ENCODE assay signal across 8 mouse cellular contexts in genomic region chr4:130389496-130389895, GRCm38 (mm10). TPM values are rescaled to one million over a fixed set of nuclear protein-coding genes. Genes with fewer than 3 reads are reported as not detected.
A peak's percentile ranks its signal among the peaks of the same experiment; 100 is the strongest.
DNase-seq lines count a peak whose midpoint lies in the region; ATAC-seq lines count a peak whose summit lies in the region.

No protein-coding gene starts in this region.

- intact Hi-C loops in gastrocnemius, postnatal 36 days (cut with DNase I), result no loop called here

- peak; percentile 25 to 33 for DNase-seq in cerebellum, adult 18-20 months
- no peak for DNase-seq in cerebellum, adult 11 months
- peak; percentile 87 for DNase-seq in MN1 (ENCODE audit: low spot score)
- DNase-seq in gastrocnemius, postnatal 36 days, result peak; percentile 58 to 80
- peak; percentile 30 for DNase-seq in left cerebral cortex, adult 11 months (ENCODE audit: low spot score)
- peak; percentile 51 for DNase-seq in testis, postnatal 10 days (ENCODE audit: low spot score)
- no peak for DNase-seq in thymus, postnatal 10 days (ENCODE audit: low spot score in 2 of 2)

- no peak for ATAC-seq in granulocyte monocyte progenitor cell, adult 5-6 weeks (replicated peaks; ENCODE audit: poor library complexity, severe bottlenecking)

RNA-seq across cellular contexts. Expression of gene Snrnp40, which starts 29.6 kb away (rescaled TPM):
- 10 to 100 TPM; 10.6 to 13.8 TPM for total RNA-seq in gastrocnemius, postnatal 36 days (2021)
- total RNA-seq in granulocyte monocyte progenitor cell, adult 5-6 weeks (2014; fragmentation: Nextera tagmentation), result 73.7 and 97.1 TPM in 2 replicates
- 83.4 and 96.8 TPM in 2 replicates for total RNA-seq in granulocyte monocyte progenitor cell, adult 5-6 weeks (2017)

RNA-seq across cellular contexts. Expression of gene Zcchc17, which starts 29.8 kb away (rescaled TPM):
- total RNA-seq in gastrocnemius, postnatal 36 days (2021), result 10 to 100 TPM; 38.5 to 41.7 TPM
- 32.0 and 45.7 TPM in 2 replicates for total RNA-seq in granulocyte monocyte progenitor cell, adult 5-6 weeks (2014; fragmentation: Nextera tagmentation)
- 124 and 150 TPM in 2 replicates for total RNA-seq in granulocyte monocyte progenitor cell, adult 5-6 weeks (2017)

Comparison
In these comparisons a context has a peak if more than half of its experiments do, and no peak if none do; other contexts are left out.
1. DNase-seq: peak in cerebellum, adult 18-20 months (2 of 2), MN1 (single experiment), gastrocnemius, postnatal 36 days (2 of 2), left cerebral cortex, adult 11 months (single experiment) and testis, postnatal 10 days (single experiment); none in cerebellum, adult 11 months (single experiment) and thymus, postnatal 10 days (0 of 2).
2. RNA of gene Snrnp40, which starts 29.6 kb away (total RNA-seq): 73.7 to 97.1 TPM in granulocyte monocyte progenitor cell, adult 5-6 weeks; 10.6 to 13.8 TPM in gastrocnemius, postnatal 36 days; every median in the first group is over 4 times any median in the second.